Mouse (Mus musculus) brain, embryonic 14.5 days (tissue): ENCODE measurements at regions not wholly inside any gene's neighbourhood (a gene's known extent, or its start where the extent isn't known, plus 50 kb on each side); places are given as distances from the start of the nearest gene placed in this dataset.

Experiments
- CTCF ChIP-seq: fragments of 200-500 bp; IDR thresholded peaks from 2 replicates; pipeline ENCODE4 v1.5.1; 2012; ENCODE audit warnings: inconsistent platforms, mild to moderate bottlenecking, moderate library complexity, borderline replicate concordance; ENCODE audit not compliant: insufficient read depth, insufficient read length; ENCODE audit errors: extremely low read depth
- POLR2A ChIP-seq: fragments of 200-500 bp; IDR thresholded peaks from 2 replicates; pipeline ENCODE4 v1.6.1; 2012; ENCODE audit warnings: mild to moderate bottlenecking, inconsistent platforms, borderline replicate concordance; ENCODE audit not compliant: poor library complexity, insufficient read depth, insufficient read length, severe bottlenecking; ENCODE audit errors: extremely low read depth

- TF ChIP-seq POLR2A, result no peak
- no peak for TF ChIP-seq CTCF
Measured at GRCm38 (mm10) chr3:61419706-61420105, 54.0 kb upstream of the B430305J03Rik start.
